Mouse (Mus musculus): ENCODE results near the gene Irgm2.
A peak's percentile ranks its signal among the peaks of the same experiment; 100 is the strongest.
"Not testable (repeated sequence)": the region's sequence is repeated elsewhere in the genome, so short reads cannot be mapped to it uniquely, and the experiment has no call there.

Irgm2 gene

GRCm38 (mm10) chr11:58199229-58200037 is at the start of gene Irgm2, which contains the start of gene Igtp:
TSS of gene Irgm2 (plus strand) at chr11:58199618.
TSS of gene Igtp (plus strand) at chr11:58199556.
- peak; percentile 24 for DNase-seq (ENCODE audit: low read depth)

- DNase-seq (ENCODE audit: low read depth) = no peak
Measured at GRCm38 (mm10) chr11:58155458-58155857, 44.0 kb upstream of the Irgm2 start.

GRCm38 (mm10) chr11:58156871-58157270 is 42.5 kb upstream of the Irgm2 start:
- no peak for DNase-seq (ENCODE audit: low read depth)

- no peak for DNase-seq (ENCODE audit: low read depth)
Measured at GRCm38 (mm10) chr11:58165072-58165471, 34.3 kb upstream of the Irgm2 start.

GRCm38 (mm10) chr11:58167822-58168166 is 31.6 kb upstream of the Irgm2 start:
- DNase-seq (ENCODE audit: low read depth) = no peak

- peak; percentile 42 for DNase-seq (ENCODE audit: low read depth)
Measured at GRCm38 (mm10) chr11:58168167-58168915, 31.1 kb upstream of the Irgm2 start, which contains the start of gene Gemin5. TSS of gene Gemin5 (minus strand) at chr11:58168539.

- no peak for DNase-seq (ENCODE audit: low read depth)
Measured at GRCm38 (mm10) chr11:58169666-58170065, 29.8 kb upstream of the Irgm2 start.

- peak; percentile 92 for DNase-seq (ENCODE audit: low read depth)
Measured at GRCm38 (mm10) chr11:58171459-58172091, 27.8 kb upstream of the Irgm2 start, which contains the start of gene Mrpl22. TSS of gene Mrpl22 (plus strand) at chr11:58171661.

GRCm38 (mm10) chr11:58179563-58179962 is 19.9 kb upstream of the Irgm2 start:
- peak; percentile 89 for DNase-seq (ENCODE audit: low read depth)

- DNase-seq (ENCODE audit: low read depth) = not testable (repeated sequence)
Measured at GRCm38 (mm10) chr11:58179986-58180385, 19.4 kb upstream of the Irgm2 start.

- DNase-seq (ENCODE audit: low read depth) = no peak
Measured at GRCm38 (mm10) chr11:58180756-58181155, 18.7 kb upstream of the Irgm2 start.

- no peak for DNase-seq (ENCODE audit: low read depth)
Measured at GRCm38 (mm10) chr11:58183579-58183978, 15.8 kb upstream of the Irgm2 start.

GRCm38 (mm10) chr11:58189675-58190074 is 9.7 kb upstream of the Irgm2 start:
- DNase-seq (ENCODE audit: low read depth) = no peak

GRCm38 (mm10) chr11:58193326-58193725 is 6.1 kb upstream of the Irgm2 start:
- DNase-seq (ENCODE audit: low read depth) = no peak

GRCm38 (mm10) chr11:58193860-58194520 is 5.4 kb upstream of the Irgm2 start:
- DNase-seq (ENCODE audit: low read depth) = no peak

- DNase-seq (ENCODE audit: low read depth) = no peak
Measured at GRCm38 (mm10) chr11:58198663-58199062, 755 bp upstream of the Irgm2 start.

- DNase-seq (ENCODE audit: low read depth) = no peak
Measured at GRCm38 (mm10) chr11:58200226-58200625, 808 bp downstream of the Irgm2 start.

- no peak for DNase-seq (ENCODE audit: low read depth)
Measured at GRCm38 (mm10) chr11:58201052-58201451, 1.6 kb downstream of the Irgm2 start.

GRCm38 (mm10) chr11:58210321-58210886 is 11.0 kb downstream of the Irgm2 start:
- DNase-seq (ENCODE audit: low read depth) = no peak

- DNase-seq (ENCODE audit: low read depth) = no peak
Measured at GRCm38 (mm10) chr11:58211062-58211681, 11.8 kb downstream of the Irgm2 start.

- DNase-seq (ENCODE audit: low read depth) = no peak
Measured at GRCm38 (mm10) chr11:58211682-58212067, 12.3 kb downstream of the Irgm2 start.

All from fibroblast of lung, adult 2 months (primary cell).